Mouse (Mus musculus): ENCODE measurements around the gene Fam204a.

GRCm38 (mm10) chr19:60153096-60153495 lies 73.4 kb downstream of the Fam204a start:
- no peak for TF ChIP-seq TAL1 (conservative IDR thresholded peaks at IDR 0.05; ENCODE audit: low read depth, low read length)
- TF ChIP-seq CTCF (IDR thresholded peaks at IDR 0.05; ENCODE audit: low read depth, low read length): no peak
- no peak for TF ChIP-seq GATA1 (IDR thresholded peaks at IDR 0.05; ENCODE audit: borderline replicate concordance, low read length)
- TF ChIP-seq GATA2 (IDR thresholded peaks at IDR 0.05; ENCODE audit: borderline replicate concordance, low read depth, low read length): no peak
- TF ChIP-seq POLR2AphosphoS5 (IDR thresholded peaks at IDR 0.05; ENCODE audit: insufficient replicate concordance, low read depth, low read length): no peak
